Mouse (Mus musculus) lung, embryonic 14.5 days (tissue): ENCODE measurements at regions not wholly inside any gene's neighbourhood (a gene's known extent, or its start where the extent isn't known, plus 50 kb on each side); places are given as distances from the start of the nearest gene placed in this dataset.

Experiments
- ATAC-seq: fragments of 200-750 bp; cut with Nextera tagmentation; 2 replicates; pipeline ENCODE4 v1.8.0; 2017; ENCODE audit warnings: mild to moderate bottlenecking, moderate TSS enrichment, moderate library complexity; ENCODE audit not compliant: insufficient read depth
- DNase-seq: peaks from one replicate; pipeline ENCODE4 v3.0.0-alpha.2; 2015
- H3K27ac ChIP-seq: fragments of 300-500 bp; sonication (generic); 2 replicates; pipeline ENCODE4 v1.5.1; 2014; ENCODE audit warnings: low read depth, mild to moderate bottlenecking, moderate library complexity
- H3K27me3 ChIP-seq: fragments of 300-500 bp; sonication (generic); 2 replicates; pipeline ENCODE4 v1.6.1; 2014; ENCODE audit warnings: low read length, control low read depth; ENCODE audit not compliant: insufficient read depth
- H3K36me3 ChIP-seq: fragments of 300-500 bp; sonication (generic); 2 replicates; pipeline ENCODE4 v1.6.1; 2014; ENCODE audit warnings: control low read depth; ENCODE audit not compliant: insufficient read depth
- H3K4me1 ChIP-seq: fragments of 300-500 bp; sonication (generic); 2 replicates; pipeline ENCODE4 v1.6.1; 2014; ENCODE audit warnings: antibody characterized with exemption, control low read depth; ENCODE audit not compliant: insufficient read depth
- H3K4me2 ChIP-seq: fragments of 300-500 bp; sonication (generic); 2 replicates; pipeline ENCODE4 v1.6.1; 2014; ENCODE audit warnings: mild to moderate bottlenecking
- H3K4me3 ChIP-seq: fragments of 300-500 bp; sonication (generic); 2 replicates; pipeline ENCODE4 v1.5.1; 2014; ENCODE audit warnings: low read depth, low read length
- H3K9ac ChIP-seq: fragments of 300-500 bp; sonication (generic); 2 replicates; pipeline ENCODE4 v1.6.1; 2014
- H3K9me3 ChIP-seq: fragments of 300-500 bp; sonication (generic); 2 replicates; pipeline ENCODE4 v1.6.1; 2016; ENCODE audit warnings: low read depth, low read length, control low read depth
- CTCF ChIP-seq: IDR thresholded peaks from 2 replicates; pipeline ENCODE4 v1.5.1; 2016; ENCODE audit warnings: antibody characterized with exemption, low read depth
- WGBS: fragments of 180-500 bp; shearing (Covaris S2); extraction: QIAGEN DNeasy Blood & Tissue Kit; methylation state at CpG from one replicate; pipeline ENCODE4 v1.1.7; 2014; 5-methylcytosine and 5-hydroxymethylcytosine counted together

GRCm38 (mm10) chr3:103408724-103409123 lies 129.6 kb downstream of the Trim33 start:
- H3K27me3 ChIP-seq, result no peaks in the 10 kb centered on the region
- DNase-seq (no peak), ATAC-seq (no peak)
- H3K36me3 ChIP-seq, result no peaks in the 10 kb centered on the region
- H3K9me3 ChIP-seq, result no peaks in the 10 kb centered on the region
- 75% methylated on average over 5 of the region's 5 CpGs for WGBS
- H3K27ac ChIP-seq, result no peak overlapping the region
- no peaks in the 10 kb centered on the region for H3K4me1 ChIP-seq
- no peak for TF ChIP-seq CTCF
- H3K9ac ChIP-seq, result no peak overlapping the region
- H3K4me3 ChIP-seq, result no peak overlapping the region
- H3K4me2 ChIP-seq, result no peak overlapping the region

GRCm38 (mm10) chr3:103412247-103412646 lies 133.2 kb downstream of the Trim33 start:
- Histone ChIP-seq H3K4me3 (no peak overlapping the region), H3K4me1 (peaks cover 3% of the 10 kb centered on the region; the same call in 1 of the 2 replicates), H3K9ac (no peak overlapping the region), H3K36me3 (no peaks in the 10 kb centered on the region), H3K27ac (no peak overlapping the region), H3K27me3 (no peaks in the 10 kb centered on the region), H3K4me2 (no peak overlapping the region), H3K9me3 (no peaks in the 10 kb centered on the region)
- 79% methylated on average over 2 of the region's 2 CpGs for WGBS
- ATAC-seq (no peak), DNase-seq (no peak)
- TF ChIP-seq CTCF, result no peak

GRCm38 (mm10) chr3:103415051-103415695 lies 136.1 kb downstream of the Trim33 start:
- Histone ChIP-seq H3K27ac (no peak overlapping the region), H3K9me3 (no peaks in the 10 kb centered on the region), H3K4me2 (no peak overlapping the region), H3K4me3 (no peak overlapping the region), H3K4me1 (peaks cover 3% of the 10 kb centered on the region; the same call in 1 of the 2 replicates), H3K27me3 (no peaks in the 10 kb centered on the region), H3K9ac (no peak overlapping the region), H3K36me3 (no peaks in the 10 kb centered on the region)
- ATAC-seq (no peak), DNase-seq (no peak)
- TF ChIP-seq CTCF, result no peak
- WGBS, result 64% methylated on average over 8 of the region's 8 CpGs

- no peak overlapping the region for H3K9ac ChIP-seq
- peaks cover 6% of the 10 kb centered on the region; the same call in 1 of the 2 replicates for H3K4me1 ChIP-seq
- no peak for TF ChIP-seq CTCF
- 8% methylated on average over 2 of the region's 2 CpGs for WGBS
- H3K4me3 ChIP-seq, result no peak overlapping the region
- ATAC-seq, result no peak
- H3K9me3 ChIP-seq, result no peaks in the 10 kb centered on the region
- no peak overlapping the region for H3K4me2 ChIP-seq
- H3K27me3 ChIP-seq, result no peaks in the 10 kb centered on the region
- peak; percentile 82 for DNase-seq
- no peaks in the 10 kb centered on the region for H3K36me3 ChIP-seq
- peak overlapping the region; percentile 65; the same call in 1 of the 2 replicates for H3K27ac ChIP-seq
Observed at GRCm38 (mm10) chr3:103416296-103416695, 137.2 kb downstream of the Trim33 start.

GRCm38 (mm10) chr3:103417781-103418180 lies 138.7 kb downstream of the Trim33 start:
- Histone ChIP-seq H3K9ac (no peak overlapping the region), H3K36me3 (no peaks in the 10 kb centered on the region), H3K4me2 (no peak overlapping the region), H3K27me3 (no peaks in the 10 kb centered on the region), H3K4me1 (peaks cover 6% of the 10 kb centered on the region; the same call in 1 of the 2 replicates), H3K27ac (no peak overlapping the region), H3K4me3 (no peak overlapping the region), H3K9me3 (no peaks in the 10 kb centered on the region)
- 89% methylated on average over 4 of the region's 4 CpGs for WGBS
- no peak for TF ChIP-seq CTCF
- no peak for DNase-seq
- ATAC-seq, result no peak

GRCm38 (mm10) chr3:103419761-103420620 lies 140.9 kb downstream of the Trim33 start:
- H3K9me3 ChIP-seq, result no peaks in the 10 kb centered on the region
- no peaks in the 10 kb centered on the region for H3K27me3 ChIP-seq
- peak overlapping the region; percentile 77 for H3K27ac ChIP-seq
- no peak overlapping the region for H3K9ac ChIP-seq
- 9% methylated on average over 4 of the region's 4 CpGs for WGBS
- H3K36me3 ChIP-seq, result no peaks in the 10 kb centered on the region
- peak; percentile 65 for TF ChIP-seq CTCF
- peak; percentile 94 for ATAC-seq
- peaks cover 6% of the 10 kb centered on the region; the same call in 1 of the 2 replicates for H3K4me1 ChIP-seq
- no peak overlapping the region for H3K4me2 ChIP-seq
- DNase-seq, result peak; percentile 93
- no peak overlapping the region for H3K4me3 ChIP-seq
